Mouse (Mus musculus) megakaryocyte-erythroid progenitor cell, adult 5-6 weeks (primary cell): ENCODE results near the gene Pigc. TPM values are rescaled to one million over a fixed set of nuclear protein-coding genes. Genes with fewer than 3 reads are reported as not detected.

Experiments
- ATAC-seq: replicated peaks from 2 replicates; pipeline ENCODE4 v1.8.0; 2016; ENCODE audit warnings: mild to moderate bottlenecking, inconsistent platforms; ENCODE audit not compliant: severe bottlenecking, poor library complexity, low FRiP score, low TSS enrichment
- total RNA-seq, 2 experiments: library from RNA; stranded (forward) in 1 of 2; stranded (reverse) in 1 of 2; fragments of 200-1000, 215-1000 nt in 1 of 2; fragments of >200 nt in 1 of 2; fragmentation: Nextera tagmentation in 1 of 2; gene quantifications; 2 replicates each; pipeline ENCODE4 v1.2.3; 2014 to 2017

Gene Pigc
- total RNA-seq (2014; fragmentation: Nextera tagmentation) (4.2 and 9.1 TPM in 2 replicates), total RNA-seq (2017) (10.6 and 12.2 TPM in 2 replicates)

- peak; percentile 98 for ATAC-seq
Measured at GRCm38 (mm10) chr1:161968589-161969407, at the start of gene Pigc. Pigc (plus strand) TSS chr1:161969186.

- no peak for ATAC-seq
Measured at GRCm38 (mm10) chr1:161919594-161919993, 49.4 kb upstream of the Pigc start.

- ATAC-seq: no peak
Measured at GRCm38 (mm10) chr1:161920475-161921454, 48.2 kb upstream of the Pigc start.

- ATAC-seq: no peak
Measured at GRCm38 (mm10) chr1:161921928-161922327, 47.1 kb upstream of the Pigc start.

- no peak for ATAC-seq
Measured at GRCm38 (mm10) chr1:161924321-161924720, 44.7 kb upstream of the Pigc start.

- no peak for ATAC-seq
Measured at GRCm38 (mm10) chr1:161925281-161925805, 43.6 kb upstream of the Pigc start.

GRCm38 (mm10) chr1:161927976-161928375, 41.0 kb upstream of the Pigc start:
- no peak for ATAC-seq

- ATAC-seq: no peak
Measured at GRCm38 (mm10) chr1:161931313-161931712, 37.7 kb upstream of the Pigc start.

GRCm38 (mm10) chr1:161931817-161932216, 37.2 kb upstream of the Pigc start:
- ATAC-seq: no peak

GRCm38 (mm10) chr1:161932286-161932685, 36.7 kb upstream of the Pigc start:
- ATAC-seq: no peak

GRCm38 (mm10) chr1:161942082-161942481, 26.9 kb upstream of the Pigc start:
- no peak for ATAC-seq

GRCm38 (mm10) chr1:161951009-161951779, 17.8 kb upstream of the Pigc start:
- no peak for ATAC-seq

- no peak for ATAC-seq
Measured at GRCm38 (mm10) chr1:161952599-161952998, 16.4 kb upstream of the Pigc start.

GRCm38 (mm10) chr1:161955846-161956245, 13.1 kb upstream of the Pigc start:
- ATAC-seq: no peak; the same call in 1 of the 2 replicates

- ATAC-seq: no peak
Measured at GRCm38 (mm10) chr1:161957964-161958950, 10.7 kb upstream of the Pigc start.

- ATAC-seq: peak; percentile 88
Measured at GRCm38 (mm10) chr1:161962465-161963377, 6.3 kb upstream of the Pigc start.

- ATAC-seq: no peak
Measured at GRCm38 (mm10) chr1:161967936-161968335, 1.1 kb upstream of the Pigc start.
